Mouse (Mus musculus) G1E (cell line): ENCODE data around the gene Ly6g6c. TPM values are rescaled to one million over a fixed set of nuclear protein-coding genes. Genes with fewer than 3 reads are reported as not detected.

Source experiments
- ATAC-seq: 2 replicates; pipeline ENCODE4 v1.8.0; 2016; ENCODE audit warnings: mild to moderate bottlenecking; ENCODE audit not compliant: insufficient number of reproducible peaks, poor library complexity, low FRiP score, severe bottlenecking; ENCODE audit errors: extremely low read depth
- DNase-seq: peaks from one replicate; pipeline ENCODE4 v3.0.0; 2012; ENCODE audit warnings: low spot score
- H3K27me3 ChIP-seq: 2 replicates; pipeline ENCODE4 v1.6.1; 2012; ENCODE audit warnings: mild to moderate bottlenecking, low read length, inconsistent platforms; ENCODE audit not compliant: insufficient read depth
- H3K36me3 ChIP-seq: replicated peaks from 2 replicates; pipeline ENCODE3; 2012; ENCODE audit warnings: mild to moderate bottlenecking, inconsistent platforms
- H3K4me1 ChIP-seq: 2 replicates; pipeline ENCODE4 v1.6.1; 2012; ENCODE audit warnings: low read depth, low read length, inconsistent platforms, mixed read lengths; ENCODE audit not compliant: insufficient read depth
- H3K4me3 ChIP-seq: 2 replicates; pipeline ENCODE4 v1.5.1; 2012; ENCODE audit warnings: low read depth, mild to moderate bottlenecking, inconsistent platforms, low read length, moderate library complexity, mixed read lengths
- H3K9me3 ChIP-seq: replicated peaks from 2 replicates; pipeline ENCODE4 v1.6.1; 2012; ENCODE audit warnings: inconsistent platforms
- CTCF ChIP-seq: IDR thresholded peaks from 2 replicates; pipeline ENCODE4 v1.5.1; 2012; ENCODE audit warnings: low read depth, low read length, inconsistent platforms, mixed read lengths
- GATA1 ChIP-seq: IDR thresholded peaks from 2 replicates; pipeline ENCODE4 v1.6.1; 2012; ENCODE audit warnings: borderline replicate concordance, low read length, inconsistent platforms, mixed read lengths
- GATA2 ChIP-seq: IDR thresholded peaks from 2 replicates; pipeline ENCODE4 v1.6.1; 2012; ENCODE audit warnings: low read depth, low read length, inconsistent platforms, borderline replicate concordance
- POLR2AphosphoS5 ChIP-seq: IDR thresholded peaks from 2 replicates; pipeline ENCODE4 v1.6.1; 2012; ENCODE audit warnings: low read depth, low read length, inconsistent platforms; ENCODE audit not compliant: insufficient replicate concordance
- TAL1 ChIP-seq: conservative IDR thresholded peaks from 2 replicates; pipeline ENCODE4 v1.6.1; 2012; ENCODE audit warnings: low read depth, low read length, inconsistent platforms, mixed read lengths
- polyA plus RNA-seq: library from polyadenylated mRNA; stranded (reverse); fragments of >175 nt; gene quantifications from 2 replicates; pipeline ENCODE4 v1.2.3, GENCODE M21; 2012
- total RNA-seq, 2 experiments: library from RNA; stranded (forward) in 1 of 2; stranded (reverse) in 1 of 2; fragments of 200-1000 nt in 1 of 2; fragments of >200 nt in 1 of 2; fragmentation: Nextera tagmentation in 1 of 2; gene quantifications; 2 replicates each; pipeline ENCODE4 v1.2.3; 2014 to 2017

Ly6g6c gene
- total and polyA plus RNA-seq, 3 experiments: 0.16 TPM; not detected in 2

DNA sequence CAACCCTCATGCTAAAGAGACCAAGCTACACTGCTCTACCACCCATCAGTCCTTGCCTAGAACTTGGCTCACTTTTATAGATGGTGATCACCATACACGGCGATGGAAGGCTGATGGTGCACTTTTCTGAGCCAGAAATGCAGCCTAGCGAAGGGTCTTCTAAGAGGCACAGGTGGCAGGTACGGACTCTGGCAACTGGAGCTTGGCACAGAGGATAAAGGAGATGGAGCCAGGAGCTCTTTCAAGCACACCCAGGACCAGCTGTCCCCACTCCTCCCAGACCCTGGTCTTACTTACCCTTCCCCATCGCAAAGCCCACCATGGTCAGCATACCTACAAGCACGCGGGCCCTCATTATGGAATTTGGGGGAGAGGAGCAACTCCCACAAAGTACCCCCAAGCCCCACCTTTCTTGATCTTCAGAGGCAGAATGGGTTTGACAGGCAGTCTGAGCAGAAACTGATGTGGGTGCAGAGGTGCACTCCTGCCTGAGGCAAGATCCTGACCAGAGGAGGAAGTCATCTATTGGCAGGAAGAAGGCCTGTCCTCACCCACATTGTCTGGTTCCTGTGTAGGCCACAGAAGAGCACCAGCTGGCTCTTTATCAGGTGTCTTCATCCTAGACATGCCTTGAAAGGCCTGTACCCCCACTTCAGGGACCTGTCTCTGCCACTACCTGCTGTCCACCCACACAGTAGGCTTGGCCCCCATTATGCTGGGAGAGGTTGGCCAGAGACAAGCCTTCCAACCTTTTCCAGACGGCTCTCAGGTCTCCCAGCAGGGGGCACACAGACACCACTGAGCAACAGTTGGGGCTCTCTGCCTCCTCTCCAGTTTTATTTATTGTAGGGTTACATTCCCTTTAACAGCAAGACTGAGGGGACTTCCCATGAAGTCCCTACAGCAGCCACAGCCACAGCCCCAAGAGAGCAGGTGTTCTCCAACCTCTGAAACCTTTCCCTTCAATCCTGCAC lies 50.1 kb downstream of the Ly6g6c start, which contains the start of gene Ly6g5b:
TSS of gene Ly6g5b (minus strand) at position 383 of the 974 bp plus-strand sequence.
- DNase-seq (no peak), ATAC-seq (no peak)
- H3K4me3 ChIP-seq: no peak within 1 kb of the TSS

More for the DNA sequence above, 50.1 kb downstream of the Ly6g6c start, which contains the start of gene Ly6g5b:
- Histone ChIP-seq H3K36me3 (peaks cover 69% of the 10 kb centered on the region), H3K4me1 (peaks cover 40% of the 10 kb centered on the region), H3K27me3 (peaks cover 6% of the 10 kb centered on the region; the same call in 1 of the 2 replicates), H3K9me3 (no peaks in the 10 kb centered on the region)
- no peak for TF ChIP-seq GATA1
- TF ChIP-seq CTCF: no peak
- TF ChIP-seq GATA2: no peak
- TF ChIP-seq POLR2AphosphoS5: no peak
- no peak for TF ChIP-seq TAL1

Other genes with a start within 250 kb of the Ly6g6c start
Only the 20 nearest of the 45 such genes appear.
- not detected in 2 replicates for gene Hspa1l, start 92.7 kb upstream of the Ly6g6c start, total RNA-seq (2014; fragmentation: Nextera tagmentation)
- 0.05 and 0.12 TPM in 2 replicates for gene Hspa1l, start 92.7 kb upstream of the Ly6g6c start, total RNA-seq (2017)
- not detected in 2 replicates for gene Hspa1l, start 92.7 kb upstream of the Ly6g6c start, polyA plus RNA-seq
- 195 and 218 TPM in 2 replicates for gene Lsm2, start 83.5 kb upstream of the Ly6g6c start, total RNA-seq (2014; fragmentation: Nextera tagmentation)
- gene Lsm2, start 83.5 kb upstream of the Ly6g6c start, total RNA-seq (2017): 65.8 and 71.9 TPM in 2 replicates
- 239 and 263 TPM in 2 replicates for gene Lsm2, start 83.5 kb upstream of the Ly6g6c start, polyA plus RNA-seq
- gene Vars, start 64.4 kb upstream of the Ly6g6c start, total RNA-seq (2014; fragmentation: Nextera tagmentation): 262 and 289 TPM in 2 replicates
- 99.3 and 130 TPM in 2 replicates for gene Vars, start 64.4 kb upstream of the Ly6g6c start, total RNA-seq (2017)
- gene Vars, start 64.4 kb upstream of the Ly6g6c start, polyA plus RNA-seq: 1,339 and 1,437 TPM in 2 replicates
- 0.53 and 0.60 TPM in 2 replicates for gene Vwa7, start 48.8 kb upstream of the Ly6g6c start, total RNA-seq (2014; fragmentation: Nextera tagmentation)
- 3.5 TPM in 2 replicates for gene Vwa7, start 48.8 kb upstream of the Ly6g6c start, total RNA-seq (2017)
- 1.5 TPM in 2 replicates for gene Vwa7, start 48.8 kb upstream of the Ly6g6c start, polyA plus RNA-seq
- gene Sapcd1, start 37.4 kb upstream of the Ly6g6c start, total RNA-seq (2014; fragmentation: Nextera tagmentation): 35.3 and 35.5 TPM in 2 replicates
- 156 and 206 TPM in 2 replicates for gene Sapcd1, start 37.4 kb upstream of the Ly6g6c start, total RNA-seq (2017)
- gene Sapcd1, start 37.4 kb upstream of the Ly6g6c start, polyA plus RNA-seq: 90.0 and 101 TPM in 2 replicates
- 41.7 and 45.5 TPM in 2 replicates for gene Msh5, start 18.6 kb upstream of the Ly6g6c start, total RNA-seq (2014; fragmentation: Nextera tagmentation)
- 11.8 and 12.4 TPM in 2 replicates for gene Msh5, start 18.6 kb upstream of the Ly6g6c start, total RNA-seq (2017)
- 11.3 and 11.5 TPM in 2 replicates for gene Msh5, start 18.6 kb upstream of the Ly6g6c start, polyA plus RNA-seq
- gene Clic1, start 15.4 kb upstream of the Ly6g6c start, total RNA-seq (2014; fragmentation: Nextera tagmentation): 211 and 218 TPM in 2 replicates
- gene Clic1, start 15.4 kb upstream of the Ly6g6c start, total RNA-seq (2017): 562 and 724 TPM in 2 replicates
- gene Clic1, start 15.4 kb upstream of the Ly6g6c start, polyA plus RNA-seq: 233 and 258 TPM in 2 replicates
- gene Ddah2, start 6.4 kb upstream of the Ly6g6c start, total RNA-seq (2014; fragmentation: Nextera tagmentation): 52.4 and 70.3 TPM in 2 replicates
- gene Ddah2, start 6.4 kb upstream of the Ly6g6c start, total RNA-seq (2017): 179 and 180 TPM in 2 replicates
- gene Ddah2, start 6.4 kb upstream of the Ly6g6c start, polyA plus RNA-seq: 242 and 291 TPM in 2 replicates
- gene Mpig6b, start 796 bp downstream of the Ly6g6c start, total RNA-seq (2014; fragmentation: Nextera tagmentation): not detected in 2 replicates
- 0.06 TPM in 1 of 2 replicates, not detected in the other for gene Mpig6b, start 796 bp downstream of the Ly6g6c start, total RNA-seq (2017)
- not detected in 2 replicates for gene Mpig6b, start 796 bp downstream of the Ly6g6c start, polyA plus RNA-seq
- gene Ly6g6e, start 11.5 kb downstream of the Ly6g6c start, total RNA-seq (2014; fragmentation: Nextera tagmentation): not detected in 2 replicates
- not detected in 2 replicates for gene Ly6g6e, start 11.5 kb downstream of the Ly6g6c start, total RNA-seq (2017)
- 0.36 TPM in 1 of 2 replicates, not detected in the other for gene Ly6g6e, start 11.5 kb downstream of the Ly6g6c start, polyA plus RNA-seq
- not detected in 2 replicates for gene Ly6g6d, start 12.7 kb downstream of the Ly6g6c start, total RNA-seq (2014; fragmentation: Nextera tagmentation)
- 0.58 TPM in 1 of 2 replicates, not detected in the other for gene Ly6g6d, start 12.7 kb downstream of the Ly6g6c start, total RNA-seq (2017)
- gene Ly6g6d, start 12.7 kb downstream of the Ly6g6c start, polyA plus RNA-seq: 2.0 and 3.6 TPM in 2 replicates
- gene Ly6g6f, start 20.2 kb downstream of the Ly6g6c start, total RNA-seq (2014; fragmentation: Nextera tagmentation): not detected in 2 replicates
- gene Ly6g6f, start 20.2 kb downstream of the Ly6g6c start, total RNA-seq (2017): 0.23 and 0.27 TPM in 2 replicates
- gene Ly6g6f, start 20.2 kb downstream of the Ly6g6c start, polyA plus RNA-seq: 0.10 and 0.24 TPM in 2 replicates
- 28.9 and 32.3 TPM in 2 replicates for gene Abhd16a, start 23.9 kb downstream of the Ly6g6c start, total RNA-seq (2014; fragmentation: Nextera tagmentation)
- 35.6 and 50.0 TPM in 2 replicates for gene Abhd16a, start 23.9 kb downstream of the Ly6g6c start, total RNA-seq (2017)
- 80.6 and 97.0 TPM in 2 replicates for gene Abhd16a, start 23.9 kb downstream of the Ly6g6c start, polyA plus RNA-seq
- gene Ly6g5c, start 42.9 kb downstream of the Ly6g6c start, total RNA-seq (2014; fragmentation: Nextera tagmentation): not detected in 2 replicates
- not detected in 2 replicates for gene Ly6g5c, start 42.9 kb downstream of the Ly6g6c start, total RNA-seq (2017)
- not detected in 2 replicates for gene Ly6g5c, start 42.9 kb downstream of the Ly6g6c start, polyA plus RNA-seq
- not detected in 2 replicates for gene Ly6g5b, start 50.0 kb downstream of the Ly6g6c start, total RNA-seq (2014; fragmentation: Nextera tagmentation)
- gene Ly6g5b, start 50.0 kb downstream of the Ly6g6c start, total RNA-seq (2017): 0.82 and 0.93 TPM in 2 replicates
- gene Ly6g5b, start 50.0 kb downstream of the Ly6g6c start, polyA plus RNA-seq: 0.10 and 0.12 TPM in 2 replicates
- gene Gpank1, start 56.1 kb downstream of the Ly6g6c start, total RNA-seq (2014; fragmentation: Nextera tagmentation): 38.0 and 45.9 TPM in 2 replicates
- 49.0 and 54.0 TPM in 2 replicates for gene Gpank1, start 56.1 kb downstream of the Ly6g6c start, total RNA-seq (2017)
- 87.0 and 99.4 TPM in 2 replicates for gene Gpank1, start 56.1 kb downstream of the Ly6g6c start, polyA plus RNA-seq
- gene Csnk2b, start 56.7 kb downstream of the Ly6g6c start, total RNA-seq (2014; fragmentation: Nextera tagmentation): 466 and 494 TPM in 2 replicates
- gene Csnk2b, start 56.7 kb downstream of the Ly6g6c start, total RNA-seq (2017): 431 and 460 TPM in 2 replicates
- gene Csnk2b, start 56.7 kb downstream of the Ly6g6c start, polyA plus RNA-seq: 74.4 and 79.6 TPM in 2 replicates
- gene D17H6S53E, start 61.0 kb downstream of the Ly6g6c start, total RNA-seq (2014; fragmentation: Nextera tagmentation): 5.9 and 9.3 TPM in 2 replicates
- gene D17H6S53E, start 61.0 kb downstream of the Ly6g6c start, total RNA-seq (2017): 22.1 and 24.1 TPM in 2 replicates
- 12.5 and 12.8 TPM in 2 replicates for gene D17H6S53E, start 61.0 kb downstream of the Ly6g6c start, polyA plus RNA-seq
- gene Apom, start 66.7 kb downstream of the Ly6g6c start, total RNA-seq (2014; fragmentation: Nextera tagmentation): not detected in 2 replicates
- 0.22 and 0.23 TPM in 2 replicates for gene Apom, start 66.7 kb downstream of the Ly6g6c start, total RNA-seq (2017)
- 0.10 and 0.11 TPM in 2 replicates for gene Apom, start 66.7 kb downstream of the Ly6g6c start, polyA plus RNA-seq
- gene Bag6, start 69.8 kb downstream of the Ly6g6c start, total RNA-seq (2014; fragmentation: Nextera tagmentation): 160 and 182 TPM in 2 replicates
- 60.7 and 69.5 TPM in 2 replicates for gene Bag6, start 69.8 kb downstream of the Ly6g6c start, total RNA-seq (2017)
- 686 and 799 TPM in 2 replicates for gene Bag6, start 69.8 kb downstream of the Ly6g6c start, polyA plus RNA-seq